Mouse (Mus musculus) heart, adult 2 months (tissue): ENCODE data around the gene Ttc23l.

Experiments used
- CTCF ChIP-seq: fragments of 200-600 bp; IDR thresholded peaks from 2 replicates; pipeline ENCODE4 v1.8.1; 2022; ENCODE audit warnings: antibody characterized with exemption, mild to moderate bottlenecking, moderate library complexity
- EP300 ChIP-seq: fragments of 200-500 bp; IDR thresholded peaks from 2 replicates; pipeline ENCODE4 v1.6.1; 2011; ENCODE audit warnings: low read depth, low read length, control low read depth; ENCODE audit not compliant: insufficient read depth

- TF ChIP-seq CTCF, result no peak
- no peak for TF ChIP-seq EP300
Observed at GRCm38 (mm10) chr15:10593094-10593493, 34.6 kb upstream of the Ttc23l start.
